Mouse (Mus musculus) retina, adult 2 months (tissue): ENCODE measurements around the gene Tent4a.

ENCODE experiments used
- DNase-seq: peaks from one replicate; pipeline ENCODE4 v3.0.0-alpha.2; 2012; ENCODE audit warnings: low read depth, low spot score

The Tent4a gene

DNA sequence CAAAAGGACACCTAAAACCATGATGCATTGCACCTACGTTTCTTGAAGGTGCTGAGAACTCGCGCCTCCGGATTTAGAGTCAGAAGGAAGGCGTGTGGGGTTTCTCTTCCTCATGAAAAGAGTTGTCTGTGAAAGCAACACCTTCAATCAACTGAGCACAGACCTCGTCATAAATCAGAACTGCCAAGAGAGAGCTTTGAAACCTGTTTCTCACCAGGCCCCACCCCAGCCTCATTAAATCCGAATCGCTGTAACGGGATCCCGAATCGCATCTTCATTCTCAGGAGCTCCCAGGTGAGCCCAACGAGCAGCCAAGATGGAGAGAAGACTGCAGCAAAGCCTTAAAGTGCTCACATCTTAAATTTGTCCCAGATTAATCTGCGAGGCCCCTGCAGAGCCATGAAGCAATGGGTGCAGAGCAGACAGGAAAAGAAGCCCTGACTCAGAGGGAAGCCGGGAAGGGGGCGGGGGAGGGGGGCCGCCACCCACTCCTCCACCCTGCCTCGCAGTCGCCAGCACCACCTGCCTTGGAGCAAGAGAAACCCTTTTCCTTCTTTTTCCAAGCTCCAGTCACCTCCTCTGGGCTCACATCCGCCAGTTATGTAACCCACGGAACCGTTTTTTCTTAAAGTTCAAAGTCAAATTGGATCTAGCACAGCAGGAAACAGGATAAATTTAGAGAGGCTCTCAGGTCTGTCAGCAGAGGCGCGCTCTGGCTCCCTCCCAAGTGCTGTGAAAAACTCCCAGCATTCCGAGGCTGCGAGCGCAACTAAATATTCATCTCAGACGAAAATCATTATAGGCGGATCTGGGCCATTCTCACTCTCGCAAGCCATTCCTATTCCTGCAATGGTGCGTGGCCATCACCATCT is 52.5 kb downstream of the Tent4a start:
- DNase-seq: no peak

GRCm38 (mm10) chr13:69481026-69481425 is 53.4 kb downstream of the Tent4a start:
- DNase-seq: no peak

DNA sequence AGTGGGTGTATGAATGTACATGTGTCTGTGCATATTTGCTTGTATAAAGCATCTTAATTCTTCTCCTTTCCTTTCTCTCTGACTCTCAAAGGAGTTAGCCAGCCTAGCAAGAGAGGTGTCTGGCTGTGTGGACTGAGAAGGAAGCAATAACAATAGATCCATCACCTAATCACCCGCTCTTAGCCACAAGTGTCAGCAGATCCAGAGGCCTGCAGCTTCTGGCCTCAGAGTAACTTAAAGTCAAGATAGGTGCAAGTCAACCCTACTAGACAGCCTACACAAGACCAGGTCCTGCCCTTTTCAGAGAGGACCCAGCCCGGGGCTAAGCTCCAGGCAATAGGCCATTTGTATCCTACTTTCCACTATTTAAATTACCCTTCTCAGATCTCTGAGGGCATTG is 54.5 kb downstream of the Tent4a start:
- DNase-seq: no peak

- DNase-seq: no peak
These were observed 55.7 kb downstream of the Tent4a start for GRCm38 (mm10) chr13:69478703-69479102.

GRCm38 (mm10) chr13:69460635-69461465 is 73.6 kb downstream of the Tent4a start:
- no peak for DNase-seq

DNA sequence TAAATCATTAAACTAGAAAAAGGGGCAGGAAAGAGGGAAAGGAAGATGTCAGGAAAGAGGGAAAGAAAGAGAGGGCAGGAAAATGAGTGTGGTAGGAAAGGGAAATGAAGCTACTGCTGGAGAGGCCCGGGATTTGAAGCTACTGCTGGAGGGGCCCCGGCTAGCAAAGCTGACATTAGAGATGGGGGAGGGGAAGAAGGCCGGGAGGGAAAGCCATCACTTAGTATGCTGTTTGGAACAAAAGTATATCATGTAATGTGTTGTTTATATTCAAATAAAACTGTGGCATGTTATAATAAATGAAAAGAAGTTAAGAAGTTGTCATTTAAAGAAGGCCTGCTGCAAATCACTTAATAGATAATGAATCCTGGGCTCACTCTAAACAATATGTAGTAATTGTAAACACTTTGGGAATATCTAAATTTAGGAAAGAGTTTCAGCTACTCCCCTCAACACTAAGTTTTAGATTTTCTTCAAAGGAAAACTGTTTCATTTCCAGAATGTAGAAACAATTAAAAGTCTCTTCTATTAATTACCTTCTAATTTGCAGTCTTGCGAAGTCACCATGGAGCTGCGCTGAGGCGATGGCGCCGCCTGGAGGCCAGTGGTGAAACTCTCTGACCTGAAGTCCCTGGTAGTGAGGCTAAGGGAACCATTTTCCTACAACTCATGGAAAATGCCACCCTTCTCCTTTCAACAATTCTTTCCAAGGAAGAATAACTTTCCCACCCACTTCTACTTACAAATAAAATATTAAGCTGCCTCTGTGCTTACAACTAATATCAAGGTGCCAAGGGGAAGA is 74.6 kb downstream of the Tent4a start:
- DNase-seq: no peak

GRCm38 (mm10) chr13:69458891-69459290 is 75.5 kb downstream of the Tent4a start:
- no peak for DNase-seq

DNA sequence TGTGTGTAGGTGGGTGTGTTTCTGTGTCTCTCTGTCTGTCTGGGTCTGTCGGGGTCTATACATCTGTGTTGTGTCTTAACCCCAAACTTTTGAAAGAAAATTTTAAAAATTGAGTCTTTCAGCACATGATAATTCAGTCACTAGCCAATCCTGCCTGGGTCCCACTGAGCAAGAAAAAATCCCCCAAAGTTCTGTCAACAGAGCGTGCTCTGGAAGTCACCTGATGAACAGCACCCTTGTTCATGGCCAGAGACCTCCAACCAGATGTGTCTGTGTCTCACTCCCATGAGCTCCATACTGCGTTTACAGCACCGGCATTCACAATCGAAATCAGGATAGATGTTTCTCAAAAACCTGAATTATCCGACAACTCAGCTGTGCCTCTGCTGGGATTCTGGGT is 76.0 kb downstream of the Tent4a start:
- DNase-seq: no peak

DNA sequence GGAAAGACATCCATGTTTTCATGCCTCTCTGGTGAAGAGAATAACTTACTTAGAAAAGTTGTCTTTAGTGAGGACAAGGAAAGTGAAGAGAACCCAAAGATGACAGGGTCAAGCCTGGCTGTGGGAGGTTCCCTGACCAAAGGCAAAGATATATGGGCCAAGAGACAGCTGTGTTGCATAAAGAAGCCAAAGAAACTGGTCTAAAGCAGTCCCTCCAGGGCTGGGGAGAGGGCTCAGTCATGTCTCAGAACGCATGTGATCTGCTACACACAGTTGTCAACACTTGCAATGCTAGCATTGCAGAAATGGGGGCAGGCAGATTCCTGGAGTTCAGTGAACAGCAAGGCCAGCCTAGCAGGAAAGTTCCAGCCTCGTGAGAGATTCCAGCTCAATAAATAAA is 77.3 kb downstream of the Tent4a start:
- no peak for DNase-seq

GRCm38 (mm10) chr13:69456641-69457040 is 77.8 kb downstream of the Tent4a start:
- DNase-seq: no peak

- no peak for DNase-seq
These were observed 78.8 kb downstream of the Tent4a start for GRCm38 (mm10) chr13:69455476-69456175.
